Mouse (Mus musculus): ENCODE results near the gene Cntn5.

DNA sequence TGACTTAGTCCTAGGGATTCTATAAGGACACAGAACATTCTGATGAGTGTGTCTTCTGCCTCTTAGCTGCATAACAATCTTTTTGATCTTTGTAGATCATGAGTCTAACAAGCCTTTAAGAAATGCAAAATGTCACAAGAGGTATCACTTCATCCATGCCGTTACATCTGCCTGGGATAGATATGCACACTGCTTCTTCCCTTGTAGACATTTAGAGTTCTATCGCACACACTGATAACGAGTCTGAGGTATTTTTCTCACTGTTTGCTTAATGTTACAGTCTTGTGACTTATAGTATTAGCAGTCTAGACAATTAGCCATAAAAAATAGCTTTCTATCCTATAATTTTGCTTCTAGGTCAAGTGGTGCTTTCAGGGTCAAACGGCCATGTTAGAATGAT lies 522.9 kb downstream of the Cntn5 start:
- TF ChIP-seq MAX (IDR thresholded peaks at IDR 0.05) (no peak), CTCF (IDR thresholded peaks at IDR 0.05; ENCODE audit: control insufficient read depth, insufficient read depth, insufficient read length) (no peak)

Measured in C2C12 (cell line).